Comparison of ENCODE assay signal across 8 mouse cellular contexts in the genomic region with DNA sequence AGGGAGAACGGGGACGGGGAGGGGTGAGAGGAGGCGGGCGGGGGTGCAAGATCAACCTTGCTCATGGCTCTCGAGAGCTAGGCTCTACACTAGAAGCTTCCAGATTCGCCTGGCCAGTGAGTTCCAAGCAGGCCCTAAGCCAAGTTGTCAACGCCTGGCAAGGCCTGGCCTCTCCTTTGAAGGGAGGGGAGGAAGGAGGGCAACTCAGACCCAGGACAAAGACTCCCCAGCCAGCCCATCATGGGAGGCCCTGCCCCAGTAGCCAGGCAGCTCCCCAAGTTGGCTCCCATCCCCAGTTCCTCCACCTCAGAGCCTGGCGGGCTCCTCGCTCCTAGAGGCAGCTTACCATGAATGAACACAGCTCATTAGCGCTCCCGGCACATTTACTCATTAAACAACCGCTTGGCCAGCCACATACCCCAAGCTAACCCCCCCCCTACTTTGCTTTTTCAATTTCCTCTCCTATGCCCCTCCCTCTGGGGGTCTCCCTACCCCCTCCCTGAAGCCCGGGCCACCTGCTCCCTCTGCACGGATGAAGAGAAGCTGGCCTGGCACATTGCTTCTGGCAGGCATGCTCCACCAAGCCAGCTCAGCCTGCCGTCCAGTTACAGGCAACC. TPM values are rescaled to one million over a fixed set of nuclear protein-coding genes. Genes with fewer than 3 reads are reported as not detected.
A peak's percentile ranks its signal among the peaks of the same experiment; 100 is the strongest.
DNase-seq lines count a peak whose midpoint lies in the region; ATAC-seq lines count a peak whose summit lies in the region.

No protein-coding gene starts in this region.

- no peak overlapping the region for H3K4me2 ChIP-seq in neural tube, embryonic 14.5 days (ENCODE audit: low read depth, low read length)

- H3K9ac ChIP-seq in neural tube, embryonic 14.5 days (replicated peaks; ENCODE audit: low read depth, low read length) = no peak overlapping the region

- DNase-seq in frontal cortex, postnatal 25 days (ENCODE audit: low spot score in 2 of 2) = no peak
- DNase-seq in cerebellum, postnatal 4 days (ENCODE audit: low spot score in 2 of 2) = peak; percentile 55 to 80
- peak; percentile 49 for DNase-seq in hindbrain, embryonic 10.5 days (ENCODE audit: low spot score)
- DNase-seq in layer of hippocampus, adult 9-11 months = peak; percentile 72
- DNase-seq in lung, postnatal 14 days = no peak

- peaks cover 80% of the 10 kb centered on the region for H3K4me1 ChIP-seq in hindbrain, embryonic 10.5 days (replicated peaks)
- H3K4me1 ChIP-seq in neural tube, embryonic 14.5 days (ENCODE audit: control insufficient read depth, insufficient read depth, low read length) = peaks cover 11% of the 10 kb centered on the region; the same call in 1 of the 2 replicates

- peaks cover 99% of the 10 kb centered on the region for H3K27me3 ChIP-seq in hindbrain, embryonic 10.5 days (ENCODE audit: insufficient read depth, poor library complexity, severe bottlenecking)
- H3K27me3 ChIP-seq in neural tube, embryonic 14.5 days (ENCODE audit: control insufficient read depth, insufficient read depth, low read length) = 0 out of 2 replicates have a peak, but pooled peaks cover 4% of the 10 kb centered on the region

- ATAC-seq in frontal cortex, adult (ENCODE audit: low TSS enrichment) = peak; percentile 29; the same call in 1 of the 2 replicates
- peak; percentile 73 for ATAC-seq in neural tube, embryonic 14.5 days (ENCODE audit: low read depth)
- no peak for ATAC-seq in erythroblast, adult 5-6 weeks (replicated peaks; ENCODE audit: low FRiP score, poor library complexity, severe bottlenecking)

- no peaks in the 10 kb centered on the region for H3K9me3 ChIP-seq in hindbrain, embryonic 10.5 days
- no peaks in the 10 kb centered on the region for H3K9me3 ChIP-seq in neural tube, embryonic 14.5 days (ENCODE audit: control insufficient read depth, low read length)

- WGBS in hindbrain, embryonic 10.5 days = 50% methylated on average over 15 of the region's 15 CpGs
- WGBS in neural tube, embryonic 14.5 days = 18% methylated on average over 14 of the region's 15 CpGs

- H3K4me3 ChIP-seq in hindbrain, embryonic 10.5 days = 0 out of 2 replicates have a peak overlapping the region, but pooled peaks have one; percentile 3
- H3K4me3 ChIP-seq in neural tube, embryonic 14.5 days (ENCODE audit: low read depth, low read length) = no peak overlapping the region

- H3K36me3 ChIP-seq in hindbrain, embryonic 10.5 days = no peaks in the 10 kb centered on the region
- H3K36me3 ChIP-seq in neural tube, embryonic 14.5 days (ENCODE audit: control insufficient read depth, insufficient read depth, low read length) = no peaks in the 10 kb centered on the region

- H3K27ac ChIP-seq in hindbrain, embryonic 10.5 days = peak overlapping the region; percentile 79
- peak overlapping the region; percentile 46 for H3K27ac ChIP-seq in neural tube, embryonic 14.5 days (ENCODE audit: low read depth, low read length)

RNA-seq across cellular contexts. Expression of a gene that starts 2.6 kb away (rescaled TPM):
- 13.9 and 18.0 TPM in 2 replicates for polyA plus RNA-seq in hindbrain, embryonic 10.5 days (2016; fragmentation: Nextera tagmentation; extraction: Ambion mirVana)
- polyA plus RNA-seq in neural tube, embryonic 14.5 days (2014; fragmentation: Nextera tagmentation; extraction: Ambion mirVana) = 38.5 and 53.5 TPM in 2 replicates
- 0.42 TPM in 1 of 2 replicates, not detected in the other for total RNA-seq in erythroblast, adult 5-6 weeks (2015; ENCODE audit: low replicate concordance)
- 0.14 and 0.51 TPM in 2 replicates for total RNA-seq in erythroblast, adult 5-6 weeks (2017; ENCODE audit: low replicate concordance)

RNA-seq across cellular contexts. Expression of a gene that starts 55.8 kb away (rescaled TPM):
- polyA plus RNA-seq in hindbrain, embryonic 10.5 days (2016; fragmentation: Nextera tagmentation; extraction: Ambion mirVana) = 27.9 and 37.9 TPM in 2 replicates
- 3.6 and 5.9 TPM in 2 replicates for polyA plus RNA-seq in neural tube, embryonic 14.5 days (2014; fragmentation: Nextera tagmentation; extraction: Ambion mirVana)
- total RNA-seq in erythroblast, adult 5-6 weeks (2015; ENCODE audit: low replicate concordance) = 17.5 and 28.6 TPM in 2 replicates
- 28.1 and 28.3 TPM in 2 replicates for total RNA-seq in erythroblast, adult 5-6 weeks (2017; ENCODE audit: low replicate concordance)

Comparison
In these comparisons a context has a peak if more than half of its experiments do, and no peak if none do; other contexts are left out.
1. DNase-seq: peak in cerebellum, postnatal 4 days (2 of 2), hindbrain, embryonic 10.5 days (single experiment) and layer of hippocampus, adult 9-11 months (single experiment); none in frontal cortex, postnatal 25 days (0 of 2) and lung, postnatal 14 days (single experiment).